Mouse (Mus musculus): ENCODE data around the gene Tmprss11c. TPM values are rescaled to one million over a fixed set of nuclear protein-coding genes. Genes with fewer than 3 reads are reported as not detected.
"Not testable (repeated sequence)": the region's sequence is repeated elsewhere in the genome, so short reads cannot be mapped to it uniquely, and the experiment has no call there.

Tmprss11c gene
- not detected in 2 replicates for polyA plus RNA-seq (2012; rRNA removed)

GRCm38 (mm10) chr5:86289208-86289607 is at the start of gene Tmprss11c:
Gene Tmprss11c, minus strand, starts transcription at chr5:86289308.
- H3K36me3 ChIP-seq (ENCODE audit: control insufficient read depth, insufficient read depth, low read length), result no peaks in the 10 kb centered on the region
- H3K4me3 ChIP-seq (ENCODE audit: low read depth, low read length), result no peak within 1 kb of the TSS
- no peak within 1 kb of the TSS for H3K27ac ChIP-seq (ENCODE audit: insufficient read depth, low read depth, low read length)
- TF ChIP-seq POLR2A (IDR thresholded peaks at IDR 0.05; ENCODE audit: low read depth, low read length) (no peak), CTCF (IDR thresholded peaks at IDR 0.05; ENCODE audit: extremely low read depth, insufficient read length, insufficient replicate concordance, low read depth, low read length) (no peak)
- H3K27me3 ChIP-seq (ENCODE audit: control insufficient read depth, insufficient read depth, low read length), result no peaks in the 10 kb centered on the region
- 73% methylated on average over 4 of the region's 4 CpGs for WGBS
- no peaks in the 10 kb centered on the region for H3K4me1 ChIP-seq (ENCODE audit: control insufficient read depth, insufficient read depth, insufficient read length, low read length)

- WGBS, result 62% methylated on average over 30 of the region's 30 CpGs
- 0 out of 2 replicates have a peak overlapping the region, but pooled peaks have one; percentile 18 for H3K4me3 ChIP-seq (ENCODE audit: low read depth, low read length)
- H3K4me1 ChIP-seq (ENCODE audit: control insufficient read depth, insufficient read depth, insufficient read length, low read length), result not testable (repeated sequence)
Observed at GRCm38 (mm10) chr5:86318018-86318956, 29.2 kb upstream of the Tmprss11c start.

DNA sequence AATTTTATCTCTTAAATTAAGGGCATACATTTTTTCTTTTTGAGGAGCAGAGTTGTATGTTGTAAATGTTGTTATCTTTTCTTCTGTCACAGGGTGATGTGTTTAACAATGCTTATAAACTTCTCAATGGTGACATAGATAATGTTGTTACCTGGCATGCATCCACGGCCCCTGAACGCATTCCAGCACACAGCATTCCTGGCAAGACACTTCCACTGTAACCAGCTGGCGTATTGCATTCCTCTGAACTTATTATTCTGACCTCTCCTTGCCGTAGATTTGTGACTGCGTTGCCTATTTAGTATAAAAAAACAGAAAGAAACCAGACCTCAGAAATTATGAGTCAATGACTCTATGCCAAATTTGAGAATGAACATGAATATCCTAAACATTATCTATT is 17.0 kb upstream of the Tmprss11c start:
- Histone ChIP-seq H3K27me3 (ENCODE audit: control insufficient read depth, insufficient read depth, low read length) (no peaks in the 10 kb centered on the region), H3K27ac (ENCODE audit: insufficient read depth, low read depth, low read length) (no peak overlapping the region), H3K4me1 (ENCODE audit: control insufficient read depth, insufficient read depth, insufficient read length, low read length) (no peaks in the 10 kb centered on the region), H3K4me3 (ENCODE audit: low read depth, low read length) (no peak overlapping the region), H3K36me3 (ENCODE audit: control insufficient read depth, insufficient read depth, low read length) (no peaks in the 10 kb centered on the region)
- TF ChIP-seq POLR2A (IDR thresholded peaks at IDR 0.05; ENCODE audit: low read depth, low read length) (no peak), CTCF (IDR thresholded peaks at IDR 0.05; ENCODE audit: extremely low read depth, insufficient read length, insufficient replicate concordance, low read depth, low read length) (no peak)
- WGBS, result 59% methylated on average over 5 of the region's 5 CpGs

More at GRCm38 (mm10) chr5:86318018-86318956, 29.2 kb upstream of the Tmprss11c start:
- H3K27me3 ChIP-seq (ENCODE audit: control insufficient read depth, insufficient read depth, low read length); H3K27ac ChIP-seq (ENCODE audit: insufficient read depth, low read depth, low read length); H3K36me3 ChIP-seq (ENCODE audit: control insufficient read depth, insufficient read depth, low read length): not testable (repeated sequence)

DNA sequence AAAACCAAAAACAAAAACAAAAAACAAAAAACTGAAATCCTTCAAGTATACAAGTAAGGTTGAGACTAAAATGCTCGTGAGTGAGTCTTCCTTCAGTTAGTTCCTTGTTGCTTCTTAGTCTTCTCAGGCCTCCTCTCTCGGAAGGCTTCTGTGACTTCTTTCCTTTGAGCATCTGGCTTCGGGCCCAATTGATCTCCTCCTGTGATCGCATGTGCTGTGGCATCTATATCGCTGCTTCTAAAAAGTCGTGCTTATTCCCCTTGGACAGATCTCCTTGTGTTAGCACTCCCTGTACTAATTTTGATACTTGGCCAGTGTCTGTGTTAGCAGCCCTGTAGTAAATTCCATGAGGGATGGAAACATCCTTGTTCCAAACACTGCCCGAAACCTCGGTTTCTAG is 14.8 kb upstream of the Tmprss11c start:
- no peak overlapping the region for H3K27ac ChIP-seq (ENCODE audit: insufficient read depth, low read depth, low read length)
- 78% methylated on average over 8 of the region's 8 CpGs for WGBS
- H3K36me3 ChIP-seq (ENCODE audit: control insufficient read depth, insufficient read depth, low read length), result no peaks in the 10 kb centered on the region
- H3K27me3 ChIP-seq (ENCODE audit: control insufficient read depth, insufficient read depth, low read length), result no peaks in the 10 kb centered on the region
- no peak overlapping the region for H3K4me3 ChIP-seq (ENCODE audit: low read depth, low read length)
- TF ChIP-seq POLR2A (IDR thresholded peaks at IDR 0.05; ENCODE audit: low read depth, low read length), result no peak
- no peaks in the 10 kb centered on the region for H3K4me1 ChIP-seq (ENCODE audit: control insufficient read depth, insufficient read depth, insufficient read length, low read length)

- Histone ChIP-seq H3K27ac (ENCODE audit: insufficient read depth, low read depth, low read length) (no peak overlapping the region), H3K4me1 (ENCODE audit: control insufficient read depth, insufficient read depth, insufficient read length, low read length) (no peaks in the 10 kb centered on the region), H3K4me3 (ENCODE audit: low read depth, low read length) (no peak overlapping the region), H3K27me3 (ENCODE audit: control insufficient read depth, insufficient read depth, low read length) (no peaks in the 10 kb centered on the region), H3K36me3 (ENCODE audit: control insufficient read depth, insufficient read depth, low read length) (no peaks in the 10 kb centered on the region)
- 90% methylated on average over 11 of the region's 11 CpGs for WGBS
- TF ChIP-seq POLR2A (IDR thresholded peaks at IDR 0.05; ENCODE audit: low read depth, low read length) (no peak), CTCF (IDR thresholded peaks at IDR 0.05; ENCODE audit: extremely low read depth, insufficient read length, insufficient replicate concordance, low read depth, low read length) (no peak)
Observed at GRCm38 (mm10) chr5:86246559-86246958, 42.5 kb downstream of the Tmprss11c start.

- WGBS, result 43% methylated on average over 1 of the region's 1 CpGs
- Histone ChIP-seq H3K27me3 (ENCODE audit: control insufficient read depth, insufficient read depth, low read length) (no peaks in the 10 kb centered on the region), H3K27ac (ENCODE audit: insufficient read depth, low read depth, low read length) (no peak overlapping the region), H3K4me1 (ENCODE audit: control insufficient read depth, insufficient read depth, insufficient read length, low read length) (no peaks in the 10 kb centered on the region), H3K36me3 (ENCODE audit: control insufficient read depth, insufficient read depth, low read length) (no peaks in the 10 kb centered on the region), H3K4me3 (ENCODE audit: low read depth, low read length) (no peak overlapping the region)
- no peak for TF ChIP-seq CTCF (IDR thresholded peaks at IDR 0.05; ENCODE audit: extremely low read depth, insufficient read length, insufficient replicate concordance, low read depth, low read length)
- TF ChIP-seq POLR2A (IDR thresholded peaks at IDR 0.05; ENCODE audit: low read depth, low read length), result no peak
Observed at GRCm38 (mm10) chr5:86244880-86245279, 44.2 kb downstream of the Tmprss11c start.

DNA sequence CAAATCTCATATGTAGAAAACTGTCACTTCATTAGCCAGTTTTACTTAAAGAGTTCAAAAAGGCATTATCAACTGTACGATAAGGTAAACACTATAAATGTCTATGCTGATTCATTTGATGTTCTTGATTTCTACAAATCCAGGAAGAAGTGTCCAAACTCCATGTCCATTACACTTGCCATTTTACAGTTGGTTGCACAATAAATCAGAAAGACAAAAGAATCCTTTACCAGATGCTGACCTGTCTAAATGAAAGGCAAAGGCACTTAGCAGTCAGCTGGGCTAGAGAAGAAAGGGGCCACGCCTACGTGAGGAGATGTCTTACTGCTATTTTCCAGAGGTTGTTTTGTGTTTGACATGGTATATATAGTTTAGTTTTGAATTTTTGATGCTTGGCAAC is 44.8 kb downstream of the Tmprss11c start:
- Histone ChIP-seq H3K27me3 (ENCODE audit: control insufficient read depth, insufficient read depth, low read length) (no peaks in the 10 kb centered on the region), H3K4me3 (ENCODE audit: low read depth, low read length) (no peak overlapping the region), H3K27ac (ENCODE audit: insufficient read depth, low read depth, low read length) (no peak overlapping the region), H3K36me3 (ENCODE audit: control insufficient read depth, insufficient read depth, low read length) (no peaks in the 10 kb centered on the region), H3K4me1 (ENCODE audit: control insufficient read depth, insufficient read depth, insufficient read length, low read length) (no peaks in the 10 kb centered on the region)
- TF ChIP-seq CTCF (IDR thresholded peaks at IDR 0.05; ENCODE audit: extremely low read depth, insufficient read length, insufficient replicate concordance, low read depth, low read length) (no peak), POLR2A (IDR thresholded peaks at IDR 0.05; ENCODE audit: low read depth, low read length) (no peak)
- 84% methylated on average over 3 of the region's 3 CpGs for WGBS
